Mouse (Mus musculus) neural tube, embryonic 14.5 days (tissue): ENCODE measurements around the gene Cebpa. TPM values are rescaled to one million over a fixed set of nuclear protein-coding genes. Genes with fewer than 3 reads are reported as not detected.

Experiments used
- ATAC-seq: fragments of 200-750 bp; cut with Nextera tagmentation; 2 replicates; pipeline ENCODE4 v1.8.0; 2017; ENCODE audit warnings: low read depth, mild to moderate bottlenecking, moderate TSS enrichment, moderate library complexity
- H3K27ac ChIP-seq: fragments of 300-500 bp; sonication (generic); 2 replicates; pipeline ENCODE4 v1.5.1; 2014; ENCODE audit warnings: low read depth, mild to moderate bottlenecking, control low read depth, low read length, moderate library complexity, mixed read lengths
- H3K27me3 ChIP-seq: fragments of 300-500 bp; sonication (generic); 2 replicates; pipeline ENCODE4 v1.6.1; 2014; ENCODE audit warnings: low read length; ENCODE audit not compliant: control insufficient read depth, insufficient read depth
- H3K36me3 ChIP-seq: fragments of 300-500 bp; sonication (generic); 2 replicates; pipeline ENCODE4 v1.6.1; 2014; ENCODE audit warnings: low read length, mixed read lengths; ENCODE audit not compliant: control insufficient read depth, insufficient read depth
- H3K4me1 ChIP-seq: fragments of 300-500 bp; sonication (generic); 2 replicates; pipeline ENCODE4 v1.6.1; 2014; ENCODE audit warnings: low read length; ENCODE audit not compliant: control insufficient read depth, insufficient read depth
- H3K4me2 ChIP-seq: fragments of 300-500 bp; sonication (generic); 2 replicates; pipeline ENCODE4 v1.6.1; 2014; ENCODE audit warnings: mild to moderate bottlenecking, low read depth, low read length, control low read depth
- H3K4me3 ChIP-seq: fragments of 300-500 bp; sonication (generic); 2 replicates; pipeline ENCODE4 v1.5.1; 2014; ENCODE audit warnings: low read depth, low read length, control low read depth, mixed read lengths
- H3K9ac ChIP-seq: fragments of 300-500 bp; sonication (generic); replicated peaks from 2 replicates; pipeline ENCODE4 v1.6.1; 2014; ENCODE audit warnings: low read depth, mild to moderate bottlenecking, control low read depth, low read length, mixed read lengths
- H3K9me3 ChIP-seq: fragments of 300-500 bp; sonication (generic); 2 replicates; pipeline ENCODE4 v1.6.1; 2016; ENCODE audit warnings: low read length; ENCODE audit not compliant: control insufficient read depth
- WGBS: fragments of 180-500 bp; shearing (Covaris S2); extraction: QIAGEN DNeasy Blood & Tissue Kit; methylation state at CpG from one replicate; pipeline ENCODE4 v1.1.7; 2014; 5-methylcytosine and 5-hydroxymethylcytosine counted together
- polyA plus RNA-seq: library from polyadenylated mRNA; unstranded; fragments of >200 nt; fragmentation: Nextera tagmentation; extraction: Ambion mirVana; gene quantifications from 2 replicates; pipeline ENCODE4 v1.2.1, GENCODE M21; 2014

Gene Cebpa
- polyA plus RNA-seq, 1 experiment from 2014 or later: 0.62 TPM

DNA sequence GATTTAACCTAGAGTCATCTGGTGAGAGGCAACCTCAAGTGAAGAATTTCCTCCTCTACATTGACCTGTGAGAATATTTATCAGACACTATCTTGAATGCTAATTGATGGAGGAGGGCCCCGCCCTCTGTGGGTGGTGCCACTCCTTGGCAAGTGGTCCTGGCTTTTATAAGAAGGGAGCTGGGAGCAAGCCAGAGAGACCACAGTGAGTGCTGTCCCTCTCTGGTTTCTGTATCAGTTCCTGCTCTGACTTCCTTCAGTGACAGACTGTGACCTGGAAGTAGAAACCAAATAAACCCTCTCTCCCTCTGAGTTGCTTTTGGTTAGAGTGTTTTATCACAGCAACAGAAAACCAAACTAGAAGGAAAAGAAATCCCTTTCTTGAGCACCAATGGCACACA is 18.4 kb downstream of the Cebpa start:
- no peaks in the 10 kb centered on the region; the same call in 1 of the 2 replicates for H3K4me1 ChIP-seq
- no peak for ATAC-seq
- no peak overlapping the region for H3K9ac ChIP-seq
- H3K27me3 ChIP-seq: no peaks in the 10 kb centered on the region
- 89% methylated on average over 1 of the region's 1 CpGs for WGBS
- H3K4me2 ChIP-seq: no peak overlapping the region
- H3K4me3 ChIP-seq: no peak overlapping the region
- H3K27ac ChIP-seq: no peak overlapping the region
- H3K36me3 ChIP-seq: no peaks in the 10 kb centered on the region
- no peaks in the 10 kb centered on the region for H3K9me3 ChIP-seq

DNA sequence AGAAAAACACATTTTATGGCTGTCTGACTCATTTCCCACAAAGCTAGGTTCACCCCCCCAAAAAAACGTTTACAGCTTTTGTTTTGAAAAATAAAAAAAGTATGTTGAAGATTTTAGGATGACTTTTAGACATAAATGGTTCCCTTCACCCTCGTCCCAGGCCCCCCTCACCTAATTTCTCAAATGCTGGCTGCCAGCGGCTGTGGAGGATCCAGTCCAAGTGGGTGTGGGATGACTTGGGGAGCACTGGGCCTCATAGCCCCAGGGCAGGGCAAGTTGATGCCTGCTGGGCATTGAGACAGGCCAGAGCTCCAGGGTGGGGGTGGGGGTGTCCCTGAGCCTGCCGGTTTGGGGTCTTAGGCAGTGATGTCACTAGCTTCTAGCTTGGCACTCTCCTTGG is 19.4 kb downstream of the Cebpa start:
- no peak overlapping the region for H3K27ac ChIP-seq
- H3K4me2 ChIP-seq: no peak overlapping the region
- H3K4me1 ChIP-seq: no peaks in the 10 kb centered on the region; the same call in 1 of the 2 replicates
- H3K9me3 ChIP-seq: no peaks in the 10 kb centered on the region
- WGBS: 69% methylated on average over 4 of the region's 4 CpGs
- H3K9ac ChIP-seq: no peak overlapping the region
- H3K36me3 ChIP-seq: no peaks in the 10 kb centered on the region
- no peak for ATAC-seq
- H3K4me3 ChIP-seq: no peak overlapping the region
- H3K27me3 ChIP-seq: no peaks in the 10 kb centered on the region

DNA sequence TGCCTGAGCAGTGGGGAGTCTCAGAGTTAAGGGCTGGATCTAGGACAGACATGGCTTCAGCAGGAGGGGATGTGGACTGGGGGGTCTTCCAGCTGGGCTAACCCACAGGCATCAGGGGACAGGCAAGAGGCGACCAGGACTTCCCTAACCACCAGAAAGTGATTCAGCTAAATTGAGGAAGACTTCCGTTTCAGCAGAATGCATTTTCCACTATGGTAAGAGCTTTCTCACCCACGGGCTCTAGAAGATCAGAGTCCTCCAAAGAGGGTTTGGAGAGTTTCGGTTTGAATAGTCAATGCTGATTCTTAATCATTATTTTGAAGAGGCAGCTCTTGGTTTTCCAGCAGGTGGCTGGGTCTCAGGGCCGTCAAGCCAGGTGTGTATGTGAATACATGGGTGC is 20.8 kb downstream of the Cebpa start:
- WGBS: 89% methylated on average over 5 of the region's 5 CpGs
- Histone ChIP-seq H3K27ac (no peak overlapping the region), H3K4me2 (no peak overlapping the region), H3K9me3 (no peaks in the 10 kb centered on the region), H3K36me3 (no peaks in the 10 kb centered on the region), H3K4me3 (no peak overlapping the region), H3K9ac (no peak overlapping the region), H3K27me3 (no peaks in the 10 kb centered on the region), H3K4me1 (no peaks in the 10 kb centered on the region; the same call in 1 of the 2 replicates)
- no peak for ATAC-seq

DNA sequence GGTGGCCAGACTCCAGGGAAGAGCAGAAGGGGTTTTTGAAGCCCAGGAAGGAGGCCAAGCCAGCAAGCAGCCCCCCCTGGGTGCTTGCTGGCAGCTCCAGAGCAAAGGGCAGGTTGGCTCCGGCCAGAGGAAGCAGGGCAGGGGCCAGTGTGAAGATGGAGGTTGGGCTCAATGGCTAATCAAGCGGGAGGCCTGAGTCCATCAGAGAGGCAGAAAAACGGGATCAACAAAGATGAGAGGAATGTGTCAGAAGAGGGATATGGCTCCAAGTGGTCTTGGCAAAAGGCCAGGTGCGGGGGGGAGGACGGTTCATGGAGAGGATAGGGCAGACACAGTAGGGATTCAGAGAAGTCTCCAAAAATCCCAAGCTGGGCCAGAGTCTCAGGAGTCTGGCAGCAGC is 22.4 kb downstream of the Cebpa start:
- peaks cover 3% of the 10 kb centered on the region; the same call in 1 of the 2 replicates for H3K4me1 ChIP-seq
- no peaks in the 10 kb centered on the region for H3K9me3 ChIP-seq
- no peaks in the 10 kb centered on the region for H3K36me3 ChIP-seq
- no peaks in the 10 kb centered on the region for H3K27me3 ChIP-seq
- no peak overlapping the region for H3K9ac ChIP-seq
- 63% methylated on average over 5 of the region's 5 CpGs for WGBS
- H3K4me2 ChIP-seq: no peak overlapping the region
- no peak overlapping the region for H3K4me3 ChIP-seq
- no peak overlapping the region for H3K27ac ChIP-seq
- no peak for ATAC-seq

DNA sequence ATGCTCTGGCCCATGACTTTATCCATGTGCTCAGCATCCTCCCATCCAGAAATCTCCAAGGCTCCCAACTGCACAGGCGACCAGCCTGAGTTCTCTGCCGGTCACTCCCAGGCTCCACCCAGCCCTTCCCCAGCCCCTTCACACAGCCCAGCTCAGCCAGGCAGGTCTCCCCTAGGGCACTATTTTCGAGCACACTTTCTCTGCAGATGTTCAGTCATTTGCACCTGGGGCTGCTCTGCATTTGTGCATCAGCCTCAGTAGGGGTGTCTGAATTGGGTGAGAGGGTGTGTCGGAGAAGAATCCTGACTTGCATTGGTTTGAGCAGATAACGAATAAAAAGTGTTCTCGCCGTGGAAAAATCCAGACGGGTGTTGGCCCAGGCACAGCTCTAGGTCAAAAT is 23.4 kb downstream of the Cebpa start:
- no peak overlapping the region for H3K27ac ChIP-seq
- H3K4me2 ChIP-seq: no peak overlapping the region
- H3K36me3 ChIP-seq: no peaks in the 10 kb centered on the region
- no peaks in the 10 kb centered on the region for H3K9me3 ChIP-seq
- WGBS: 77% methylated on average over 8 of the region's 8 CpGs
- peaks cover 3% of the 10 kb centered on the region; the same call in 1 of the 2 replicates for H3K4me1 ChIP-seq
- H3K4me3 ChIP-seq: no peak overlapping the region
- ATAC-seq: no peak
- H3K27me3 ChIP-seq: no peaks in the 10 kb centered on the region
- no peak overlapping the region for H3K9ac ChIP-seq

DNA sequence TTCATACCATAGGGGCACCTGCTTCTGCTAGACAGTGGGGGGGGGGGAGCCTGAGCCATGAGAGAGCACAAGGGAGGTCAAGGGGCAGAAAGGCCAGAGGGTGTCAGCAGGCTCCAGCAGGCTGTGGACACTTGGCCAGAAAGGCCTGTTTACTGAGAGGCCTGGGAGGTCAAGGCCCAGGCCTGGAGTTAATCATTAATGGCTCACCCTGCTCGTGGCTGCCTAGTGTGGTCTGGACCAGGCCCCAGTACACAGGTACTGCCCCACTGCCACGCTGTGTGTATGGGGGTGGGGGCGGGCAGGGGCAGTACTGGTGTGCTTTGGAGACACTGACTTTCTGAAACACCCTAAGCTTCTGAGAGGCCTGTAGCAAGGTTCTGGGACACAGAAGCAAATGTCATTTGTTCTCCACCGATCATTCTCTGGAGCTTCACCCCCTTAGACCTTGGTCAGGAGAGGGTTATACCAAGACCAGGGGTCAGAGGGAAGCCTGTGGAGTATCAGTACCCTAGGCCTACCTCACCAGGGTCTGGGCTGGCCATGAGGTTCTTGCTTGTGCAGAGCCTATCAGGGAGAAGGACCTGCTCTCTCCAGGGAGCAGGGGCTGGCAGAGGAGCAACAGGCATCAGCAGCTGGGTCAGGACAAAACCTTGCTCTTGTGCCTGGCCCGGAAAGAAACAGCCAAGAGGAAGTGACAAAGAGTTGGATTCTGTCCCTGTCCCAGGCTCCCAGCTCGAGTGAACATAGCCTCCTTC is 24.9 kb downstream of the Cebpa start:
- H3K4me1 ChIP-seq: peaks cover 3% of the 10 kb centered on the region; the same call in 1 of the 2 replicates
- no peak overlapping the region for H3K9ac ChIP-seq
- no peaks in the 10 kb centered on the region for H3K27me3 ChIP-seq
- H3K4me2 ChIP-seq: no peak overlapping the region
- no peaks in the 10 kb centered on the region for H3K36me3 ChIP-seq
- H3K27ac ChIP-seq: no peak overlapping the region
- no peak overlapping the region for H3K4me3 ChIP-seq
- WGBS: 67% methylated on average over 6 of the region's 6 CpGs
- H3K9me3 ChIP-seq: no peaks in the 10 kb centered on the region
- ATAC-seq: no peak

DNA sequence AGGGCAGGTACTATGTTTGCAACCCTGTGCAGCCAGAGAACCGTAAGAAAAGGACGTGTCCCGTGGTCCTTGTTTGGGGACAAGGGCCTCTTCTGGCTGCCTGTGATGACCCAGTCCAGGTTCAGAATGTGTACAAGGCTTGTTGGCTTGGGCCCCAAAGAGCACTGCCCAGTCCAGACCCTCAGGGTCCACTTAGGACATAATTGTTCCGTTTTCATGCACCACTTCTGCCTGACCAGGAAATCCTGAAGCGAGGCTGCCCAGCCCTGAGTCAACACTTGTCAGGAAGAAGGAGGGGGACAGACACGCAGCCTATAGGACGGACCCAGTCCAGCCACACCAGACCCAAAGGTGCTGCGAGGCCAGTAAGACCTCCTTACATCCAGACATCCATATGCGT is 26.0 kb downstream of the Cebpa start:
- no peak for ATAC-seq
- no peaks in the 10 kb centered on the region for H3K9me3 ChIP-seq
- H3K36me3 ChIP-seq: no peaks in the 10 kb centered on the region
- H3K4me3 ChIP-seq: no peak overlapping the region
- H3K4me2 ChIP-seq: no peak overlapping the region
- H3K4me1 ChIP-seq: peaks cover 3% of the 10 kb centered on the region; the same call in 1 of the 2 replicates
- H3K9ac ChIP-seq: no peak overlapping the region
- WGBS: 88% methylated on average over 9 of the region's 9 CpGs
- H3K27ac ChIP-seq: no peak overlapping the region
- H3K27me3 ChIP-seq: no peaks in the 10 kb centered on the region

DNA sequence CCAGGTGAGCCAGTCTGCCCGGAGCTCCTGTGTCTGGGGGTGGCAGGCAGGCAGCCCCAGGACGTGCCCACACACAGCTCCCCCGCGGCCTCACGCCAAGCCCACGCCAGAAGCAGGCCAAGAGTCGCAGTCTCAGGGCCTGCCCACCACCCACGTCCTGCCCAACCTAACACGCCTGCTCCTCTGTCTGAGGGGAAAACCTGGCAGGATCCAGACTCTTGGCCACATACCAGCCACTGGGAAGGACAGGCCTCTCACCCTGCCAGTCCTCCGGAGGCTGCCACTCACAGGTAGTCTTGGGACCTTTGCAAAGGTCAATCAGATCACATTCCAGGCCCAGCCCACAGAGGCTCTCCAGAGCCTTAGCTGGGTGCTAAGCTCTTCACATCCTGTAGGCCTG is 27.2 kb downstream of the Cebpa start:
- peaks cover 3% of the 10 kb centered on the region; the same call in 1 of the 2 replicates for H3K4me1 ChIP-seq
- no peak overlapping the region for H3K9ac ChIP-seq
- WGBS: 87% methylated on average over 10 of the region's 10 CpGs
- ATAC-seq: no peak
- no peaks in the 10 kb centered on the region for H3K27me3 ChIP-seq
- no peaks in the 10 kb centered on the region for H3K36me3 ChIP-seq
- H3K4me3 ChIP-seq: no peak overlapping the region
- H3K4me2 ChIP-seq: no peak overlapping the region
- no peaks in the 10 kb centered on the region for H3K9me3 ChIP-seq
- no peak overlapping the region for H3K27ac ChIP-seq

DNA sequence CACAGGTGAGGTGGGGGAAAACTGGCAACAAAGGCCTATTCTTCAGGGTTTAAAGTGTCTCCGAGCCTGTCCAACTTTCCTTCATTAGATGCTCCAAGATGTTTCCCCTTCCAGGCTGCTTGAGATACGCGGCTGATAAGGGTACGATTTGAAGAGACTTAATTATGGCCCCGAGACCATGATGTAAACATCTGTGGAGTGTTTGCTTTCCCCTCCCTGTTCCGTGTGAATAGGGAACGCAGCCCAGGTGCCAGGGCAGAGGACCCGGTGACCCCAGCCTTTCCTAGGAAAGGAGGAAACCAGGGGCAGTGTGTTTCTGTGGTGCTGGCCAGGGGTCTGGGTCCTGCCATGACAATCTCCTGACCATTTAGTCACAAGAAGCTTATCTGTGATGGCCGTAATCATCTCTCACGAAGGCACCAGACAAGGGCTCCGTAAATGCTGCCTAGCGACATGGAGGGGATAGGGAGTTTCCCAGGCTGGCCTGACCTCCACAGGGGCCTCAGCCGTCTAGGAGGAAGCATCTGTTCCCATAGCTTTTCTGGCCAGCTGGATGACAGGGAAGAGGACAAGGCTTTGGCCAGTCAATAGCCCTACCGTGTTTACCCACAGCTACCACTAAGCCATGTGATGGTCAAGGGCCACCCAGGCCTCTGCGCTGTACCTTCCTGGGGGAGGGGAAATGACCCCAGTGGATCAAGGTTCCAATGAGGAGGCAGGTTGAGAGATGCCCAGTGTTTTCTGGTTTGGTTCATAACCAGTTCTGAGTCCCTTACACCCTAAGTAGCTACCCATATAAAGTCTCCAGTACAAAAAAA is 30.7 kb downstream of the Cebpa start:
- H3K4me2 ChIP-seq: no peak overlapping the region
- ATAC-seq: no peak
- 80% methylated on average over 15 of the region's 15 CpGs for WGBS
- no peaks in the 10 kb centered on the region for H3K9me3 ChIP-seq
- no peak overlapping the region for H3K4me3 ChIP-seq
- H3K36me3 ChIP-seq: no peaks in the 10 kb centered on the region
- H3K27ac ChIP-seq: no peak overlapping the region
- no peak overlapping the region for H3K9ac ChIP-seq
- no peaks in the 10 kb centered on the region for H3K27me3 ChIP-seq
- H3K4me1 ChIP-seq: 0 out of 2 replicates have a peak, but pooled peaks cover 3% of the 10 kb centered on the region
